Mouse (Mus musculus): Measurements from ENCODE around the gene Fbxo40. TPM values are rescaled to one million over a fixed set of nuclear protein-coding genes. Genes with fewer than 3 reads are reported as not detected.

Fbxo40 gene
- polyA plus RNA-seq, 1 experiment from 2014 or later: not detected

Other genes with a start within 250 kb of the Fbxo40 start
- 4.9 and 6.6 TPM in 2 replicates for gene Slc15a2, start 205.5 kb downstream of the Fbxo40 start, polyA plus RNA-seq (2015; fragmentation: Nextera tagmentation; extraction: Ambion mirVana)
- 25.1 and 27.2 TPM in 2 replicates for gene Iqcb1, start 162.1 kb downstream of the Fbxo40 start, polyA plus RNA-seq (2015; fragmentation: Nextera tagmentation; extraction: Ambion mirVana)
- gene Eaf2, start 115.5 kb downstream of the Fbxo40 start, polyA plus RNA-seq (2015; fragmentation: Nextera tagmentation; extraction: Ambion mirVana): 1.8 and 2.2 TPM in 2 replicates
- gene Golgb1, start 115.3 kb downstream of the Fbxo40 start, polyA plus RNA-seq (2015; fragmentation: Nextera tagmentation; extraction: Ambion mirVana): 91.4 and 93.4 TPM in 2 replicates
- 10.7 and 12.7 TPM in 2 replicates for gene Hcls1, start 55.5 kb downstream of the Fbxo40 start, polyA plus RNA-seq (2015; fragmentation: Nextera tagmentation; extraction: Ambion mirVana)
- 5.3 and 6.3 TPM in 2 replicates for gene Polq, start 21.3 kb upstream of the Fbxo40 start, polyA plus RNA-seq (2015; fragmentation: Nextera tagmentation; extraction: Ambion mirVana)

Measured in intestine, embryonic 15.5 days (tissue).